In the genomic region with DNA sequence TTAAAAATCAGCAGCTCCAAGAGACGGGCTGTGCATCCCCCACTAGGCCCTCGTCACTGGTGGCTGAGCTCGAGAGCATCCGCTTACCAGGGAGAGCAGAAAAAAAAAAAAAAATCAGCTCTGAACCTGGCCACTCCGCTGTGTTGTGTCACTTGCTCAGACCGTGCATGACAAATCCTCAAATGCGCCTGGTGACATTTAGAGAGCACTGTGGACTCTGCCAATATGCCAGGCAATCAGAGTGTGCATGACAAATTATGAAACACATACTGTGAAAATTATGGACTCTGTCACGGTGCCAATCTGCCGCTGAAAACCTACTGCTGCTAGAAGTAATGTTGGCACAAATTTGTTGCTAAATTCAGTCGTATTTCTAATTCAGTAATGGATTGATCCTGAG, we compare ENCODE assay signal across 9 mouse cellular contexts.
DNase-seq lines count a peak whose midpoint lies in the region; ATAC-seq and TF ChIP-seq lines count a peak whose summit lies in the region.
"Had no signal": no experiment of that assay in that cellular context is flagged by ENCODE, and none has a peak within 500 bp of the region (broad histone marks: within the 10 kb centered on the region; RNA-seq: fewer than 3 reads in every experiment).

No protein-coding gene starts in this region.

- no peaks in the 10 kb centered on the region for H3K9me3 ChIP-seq in lung, embryonic 14.5 days (ENCODE audit: low read depth, low read length)
- H3K9me3 ChIP-seq in heart, embryonic 12.5 days (replicated peaks), result no peaks in the 10 kb centered on the region
- no peaks in the 10 kb centered on the region for H3K9me3 ChIP-seq in heart, embryonic 10.5 days
- H3K9me3 ChIP-seq: stomach, embryonic 15.5 days had no signal

- no peaks in the 10 kb centered on the region for H3K36me3 ChIP-seq in lung, embryonic 14.5 days (ENCODE audit: insufficient read depth)
- no peaks in the 10 kb centered on the region for H3K36me3 ChIP-seq in heart, embryonic 12.5 days
- H3K36me3 ChIP-seq in heart, embryonic 10.5 days, result no peaks in the 10 kb centered on the region
- H3K36me3 ChIP-seq: stomach, embryonic 15.5 days had no signal

- WGBS in lung, embryonic 14.5 days, result 49% methylated on average over 10 of the region's 10 CpGs
- 59% methylated on average over 10 of the region's 10 CpGs for WGBS in lung, adult 2 months
- 67% methylated on average over 10 of the region's 10 CpGs for WGBS in heart, embryonic 12.5 days
- 71% methylated on average over 10 of the region's 10 CpGs for WGBS in heart, embryonic 10.5 days

- DNase-seq in lung, embryonic 14.5 days, result peak; percentile 55
- no peak for DNase-seq in lung, adult 2 months
- DNase-seq in cerebellum, postnatal 25 days, result peak; percentile 78 to 87
- peak; percentile 78 for DNase-seq in layer of hippocampus, adult 9-11 months
- peak; percentile 41 for DNase-seq in right cerebral cortex, postnatal 25 days
- DNase-seq in urinary bladder, adult 18-20 months (ENCODE audit: low spot score in 2 of 2), result no peak
- no peak for DNase-seq in heart, embryonic 10.5 days (ENCODE audit: low spot score)

- no peaks in the 10 kb centered on the region for H3K27me3 ChIP-seq in lung, embryonic 14.5 days (ENCODE audit: insufficient read depth, low read length)
- H3K27me3 ChIP-seq in heart, embryonic 12.5 days (replicated peaks), result no peaks in the 10 kb centered on the region
- no peaks in the 10 kb centered on the region for H3K27me3 ChIP-seq in heart, embryonic 10.5 days (ENCODE audit: insufficient read depth, poor library complexity, severe bottlenecking)
- H3K27me3 ChIP-seq: stomach, embryonic 15.5 days had no signal

- ATAC-seq in lung, embryonic 14.5 days (ENCODE audit: insufficient read depth), result peak; percentile 75
- ATAC-seq in heart, embryonic 12.5 days (ENCODE audit: insufficient number of reproducible peaks, low FRiP score), result no peak

- TF ChIP-seq POLR2A in lung, adult 2 months (IDR thresholded peaks at IDR 0.05; ENCODE audit: borderline replicate concordance, extremely low read depth, low read depth, low read length), result no peak

- no peak overlapping the region for H3K9ac ChIP-seq in lung, embryonic 14.5 days
- no peak overlapping the region for H3K9ac ChIP-seq in heart, embryonic 12.5 days
- H3K9ac ChIP-seq: stomach, embryonic 15.5 days had no signal

- TF ChIP-seq CTCF in lung, embryonic 14.5 days (IDR thresholded peaks at IDR 0.05; ENCODE audit: low read depth), result no peak
- TF ChIP-seq CTCF in lung, adult 2 months (IDR thresholded peaks at IDR 0.05; ENCODE audit: insufficient read depth, low read length), result no peak

- no peaks in the 10 kb centered on the region for H3K4me1 ChIP-seq in lung, embryonic 14.5 days (ENCODE audit: insufficient read depth)
- H3K4me1 ChIP-seq in lung, adult 2 months (ENCODE audit: control insufficient read depth, insufficient read depth, low read length), result no peaks in the 10 kb centered on the region
- no peaks in the 10 kb centered on the region for H3K4me1 ChIP-seq in heart, embryonic 12.5 days (replicated peaks)
- H3K4me1 ChIP-seq in heart, embryonic 10.5 days, result no peaks in the 10 kb centered on the region
- H3K4me1 ChIP-seq: stomach, embryonic 15.5 days had no signal

- no peak overlapping the region for H3K27ac ChIP-seq in lung, embryonic 14.5 days (ENCODE audit: low read depth)
- no peak overlapping the region for H3K27ac ChIP-seq in heart, embryonic 12.5 days (ENCODE audit: poor library complexity, severe bottlenecking)
- H3K27ac ChIP-seq in heart, embryonic 10.5 days, result no peak overlapping the region
- H3K27ac ChIP-seq: stomach, embryonic 15.5 days had no signal

- H3K4me2 ChIP-seq in lung, embryonic 14.5 days, result no peak overlapping the region
- no peak overlapping the region for H3K4me2 ChIP-seq in heart, embryonic 12.5 days
- H3K4me2 ChIP-seq: stomach, embryonic 15.5 days had no signal

- no peak overlapping the region for H3K4me3 ChIP-seq in lung, embryonic 14.5 days (ENCODE audit: low read depth, low read length)
- H3K4me3 ChIP-seq in lung, adult 2 months (replicated peaks; ENCODE audit: extremely low read depth, low read depth, low read length), result no peak overlapping the region
- no peak overlapping the region for H3K4me3 ChIP-seq in heart, embryonic 12.5 days
- no peak overlapping the region for H3K4me3 ChIP-seq in heart, embryonic 10.5 days
- H3K4me3 ChIP-seq: stomach, embryonic 15.5 days had no signal

Comparison
In these comparisons a context has a peak if more than half of its experiments do, and no peak if none do; other contexts are left out.
1. DNase-seq: peak in lung, embryonic 14.5 days (single experiment), cerebellum, postnatal 25 days (2 of 2), layer of hippocampus, adult 9-11 months (single experiment) and right cerebral cortex, postnatal 25 days (single experiment); none in lung, adult 2 months (single experiment), urinary bladder, adult 18-20 months (0 of 2) and heart, embryonic 10.5 days (single experiment).